Mouse (Mus musculus) 416B (cell line): ENCODE measurements around the gene Ube2g2.
A peak's percentile ranks its signal among the peaks of the same experiment; 100 is the strongest.

Experiments used
- DNase-seq: peaks from one replicate; pipeline ENCODE4 v3.0.0; 2011; ENCODE audit warnings: low read depth

Gene Ube2g2

DNA sequence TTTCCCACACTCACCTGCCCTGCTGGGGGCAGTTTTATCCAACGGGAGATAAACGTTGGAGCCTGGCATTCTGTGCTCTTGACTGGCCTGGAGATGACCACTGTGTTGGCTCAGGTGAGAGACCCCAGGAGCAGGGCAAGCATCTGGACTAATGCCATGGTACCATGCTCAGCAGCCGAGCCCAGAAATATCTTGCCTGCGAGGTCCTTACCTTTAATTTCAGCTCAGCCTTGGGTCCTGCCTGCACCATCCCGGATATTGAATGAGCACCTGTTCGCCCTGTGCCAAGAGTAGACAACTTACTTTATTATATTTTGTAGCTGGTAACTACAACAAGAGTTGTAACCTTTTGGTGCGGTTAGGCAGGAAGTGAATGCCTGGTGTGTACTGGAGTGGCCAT, 15.2 kb upstream of the Ube2g2 start:
- peak; percentile 46 for DNase-seq

DNA sequence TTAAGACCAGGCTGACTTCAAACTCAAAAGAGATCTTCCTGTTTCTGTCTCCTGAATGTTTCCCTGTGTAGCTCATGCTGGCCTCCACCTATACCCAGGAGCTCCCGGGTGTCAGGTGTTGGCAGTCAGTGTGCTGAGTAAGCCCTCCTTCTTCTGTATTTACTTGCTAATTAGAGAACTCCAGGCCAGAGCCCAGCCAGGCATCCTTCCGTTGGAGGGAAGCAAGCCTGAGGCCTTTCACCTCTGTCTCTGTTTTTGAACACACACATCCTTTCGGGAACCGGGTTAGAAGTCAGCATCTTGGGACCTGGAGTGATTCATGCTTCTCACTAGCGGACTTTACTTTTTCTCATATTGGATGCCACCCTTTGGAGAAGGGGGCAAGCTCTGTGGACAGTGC, 14.6 kb upstream of the Ube2g2 start:
- DNase-seq = no peak

DNA sequence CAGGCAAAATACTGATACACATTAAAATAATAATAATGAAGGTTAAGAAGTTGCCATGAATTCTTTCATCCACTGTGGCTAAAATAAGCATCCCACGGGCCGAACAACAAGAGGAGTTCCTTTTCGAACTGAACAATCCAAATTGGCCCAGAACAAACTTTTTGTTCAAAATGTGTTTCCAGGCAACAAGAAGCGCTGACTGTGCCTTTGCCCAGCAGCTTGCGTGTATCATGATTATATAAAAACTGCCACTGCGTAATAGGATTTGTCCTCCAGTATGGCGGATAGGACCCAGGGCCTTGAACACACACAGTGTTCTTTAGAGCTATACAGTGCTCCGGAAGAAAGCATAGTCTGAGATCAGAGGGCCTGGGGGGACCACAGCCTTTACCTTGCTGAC, 13.5 kb upstream of the Ube2g2 start:
- no peak for DNase-seq

DNA sequence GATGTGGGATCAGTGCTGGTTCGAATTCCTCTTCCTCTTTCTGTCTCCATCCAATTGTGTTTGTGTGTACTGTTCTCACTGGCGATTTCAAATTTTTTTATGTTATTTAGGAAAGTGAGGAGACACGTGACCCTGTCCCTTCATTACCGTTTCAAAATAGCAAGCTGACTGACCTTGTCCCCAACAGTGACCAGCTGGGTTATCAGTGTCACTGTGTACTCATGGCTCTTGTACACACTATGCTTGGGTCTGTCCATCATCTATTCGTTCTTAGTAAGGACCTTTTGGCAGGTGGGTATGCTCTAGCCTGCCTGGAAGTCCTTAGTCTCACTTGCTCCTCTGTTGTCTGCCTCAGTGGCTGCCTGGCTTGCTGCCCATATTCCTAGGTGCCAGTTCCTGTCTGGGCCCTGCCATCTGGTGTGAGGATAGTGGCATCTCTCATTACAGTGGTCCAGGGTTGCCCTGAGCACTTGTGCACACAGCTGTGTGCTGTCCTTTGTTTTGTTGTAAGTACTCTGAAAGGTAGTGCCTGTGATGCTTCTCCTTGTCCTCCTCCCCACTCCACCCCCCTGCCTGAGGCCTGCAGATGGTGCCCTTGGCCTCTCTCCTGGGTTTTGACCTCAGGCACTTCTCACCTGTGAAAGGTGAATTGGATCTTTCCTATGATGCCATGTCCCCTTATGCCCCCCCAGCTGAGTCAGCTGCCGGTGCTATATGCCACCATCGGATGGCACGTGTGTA, 11.7 kb upstream of the Ube2g2 start:
- no peak for DNase-seq

DNA sequence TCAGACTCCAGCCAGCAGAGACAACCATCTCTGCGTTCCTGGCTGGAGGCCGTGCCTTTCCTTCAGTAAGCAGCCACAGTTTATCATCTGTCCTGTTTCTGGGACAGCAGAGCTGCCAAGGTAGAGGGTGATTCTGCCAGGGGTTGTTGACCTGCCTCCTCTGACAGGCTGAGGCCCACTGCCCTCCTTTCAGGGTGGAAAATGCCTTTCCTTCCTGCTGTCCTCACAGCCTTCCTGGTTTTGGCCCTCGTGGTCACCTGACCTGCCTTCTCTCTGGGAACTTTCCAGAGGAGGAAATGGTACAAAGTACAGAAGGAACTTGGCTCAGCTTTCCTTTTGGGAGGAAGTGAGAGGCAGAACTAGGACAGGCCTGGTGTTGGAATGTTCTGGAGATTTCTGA, 8.7 kb upstream of the Ube2g2 start:
- DNase-seq = no peak

DNA sequence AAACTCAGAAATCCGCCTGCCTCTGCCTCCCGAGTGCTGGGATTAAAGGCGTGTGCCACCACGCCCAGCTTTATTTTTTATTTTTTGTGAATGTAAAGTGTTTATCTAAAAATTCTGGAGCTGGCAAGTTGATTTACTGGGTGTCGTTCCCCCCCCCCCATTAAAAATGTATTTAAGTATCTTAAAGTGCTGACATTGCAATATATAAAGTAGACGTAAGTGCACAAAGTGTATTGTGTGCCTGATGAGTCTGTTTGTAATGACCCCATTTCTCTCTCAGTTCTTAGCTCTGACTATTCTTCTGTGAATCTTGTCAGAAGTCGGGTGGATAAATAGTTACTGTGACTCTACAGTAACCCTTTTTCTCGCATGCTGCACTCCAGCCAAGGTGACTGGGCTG, 6.4 kb upstream of the Ube2g2 start:
- DNase-seq = no peak

DNA sequence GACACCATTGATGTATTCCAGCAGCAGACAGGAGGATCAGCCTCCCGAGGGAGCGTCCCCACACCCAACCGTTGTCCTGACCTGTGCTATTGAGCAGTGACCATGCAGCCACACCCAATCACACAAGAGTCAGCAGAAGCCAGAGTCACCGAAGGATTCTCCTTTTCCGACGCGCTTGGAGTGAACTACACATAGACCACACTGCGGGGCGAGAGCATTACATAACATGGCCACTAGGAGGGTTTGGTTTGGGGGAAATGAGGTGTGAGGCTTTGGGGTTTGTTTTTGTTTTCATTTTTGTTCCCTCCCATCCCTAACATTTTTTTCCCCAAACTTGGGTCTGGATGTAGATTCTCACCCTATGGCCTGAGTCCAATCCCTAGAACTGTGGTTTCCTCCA, 5.9 kb upstream of the Ube2g2 start:
- DNase-seq = no peak

DNA sequence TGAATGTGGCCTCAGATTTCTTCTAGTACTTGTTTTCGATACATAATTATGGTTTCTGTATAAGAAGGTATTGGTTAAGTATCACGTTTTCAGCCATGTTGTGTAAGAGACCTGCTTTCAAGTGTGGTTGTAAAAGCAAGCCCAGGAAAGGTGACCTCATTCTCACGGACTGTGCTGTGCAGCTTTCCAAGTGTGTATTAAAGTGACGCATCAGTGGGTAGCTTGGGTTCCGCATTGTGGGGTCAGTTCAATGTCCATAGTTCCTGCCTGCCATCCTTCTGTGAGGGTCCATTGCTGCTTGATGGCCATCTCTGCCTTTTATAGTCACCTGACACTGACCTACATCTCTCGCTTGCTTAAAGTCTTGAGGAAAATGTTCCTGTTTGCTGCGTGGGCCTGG, 5.1 kb upstream of the Ube2g2 start:
- no peak for DNase-seq

DNA sequence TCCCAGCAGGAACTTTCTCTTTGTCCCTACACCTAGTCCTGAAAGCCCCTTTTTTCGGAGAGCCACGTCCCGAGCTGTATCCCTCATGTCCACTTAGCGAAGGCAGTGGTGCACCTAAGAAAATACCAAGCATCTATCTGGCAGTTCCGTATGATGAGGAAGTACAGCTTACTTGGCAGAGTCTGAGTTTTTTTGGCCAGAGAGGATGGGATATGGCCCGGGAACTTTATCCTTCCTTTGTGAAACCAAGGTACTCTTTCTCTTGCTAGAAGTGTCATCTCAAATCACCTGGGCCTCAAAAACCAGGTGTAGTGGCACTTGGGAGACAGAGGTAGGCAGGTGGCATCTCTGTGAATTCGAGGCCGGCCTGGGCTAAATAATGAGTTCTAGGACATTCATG, 529 bp upstream of the Ube2g2 start:
- peak; percentile 56 for DNase-seq

DNA sequence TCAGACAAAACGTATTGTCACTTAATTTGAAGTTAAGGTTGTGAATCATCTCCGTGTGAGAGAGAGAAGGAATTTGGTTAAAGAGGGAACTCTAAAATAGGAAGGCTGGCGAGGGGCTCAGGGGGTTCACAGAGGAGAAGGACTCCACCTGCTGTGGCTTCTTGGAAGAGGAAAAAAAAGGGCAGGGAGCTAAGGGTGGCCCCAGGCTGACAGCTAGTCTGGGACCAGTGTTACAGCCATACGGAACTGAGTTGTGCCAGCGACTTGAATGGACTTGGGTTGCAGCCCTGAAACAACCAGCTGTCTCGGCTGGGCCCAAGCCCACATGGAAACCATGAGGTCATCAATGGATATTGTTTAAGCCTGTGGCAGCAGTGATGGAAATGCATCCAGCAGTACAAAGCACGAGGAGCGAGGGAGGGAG, 1.0 kb downstream of the Ube2g2 start:
- DNase-seq = peak; percentile 52

DNA sequence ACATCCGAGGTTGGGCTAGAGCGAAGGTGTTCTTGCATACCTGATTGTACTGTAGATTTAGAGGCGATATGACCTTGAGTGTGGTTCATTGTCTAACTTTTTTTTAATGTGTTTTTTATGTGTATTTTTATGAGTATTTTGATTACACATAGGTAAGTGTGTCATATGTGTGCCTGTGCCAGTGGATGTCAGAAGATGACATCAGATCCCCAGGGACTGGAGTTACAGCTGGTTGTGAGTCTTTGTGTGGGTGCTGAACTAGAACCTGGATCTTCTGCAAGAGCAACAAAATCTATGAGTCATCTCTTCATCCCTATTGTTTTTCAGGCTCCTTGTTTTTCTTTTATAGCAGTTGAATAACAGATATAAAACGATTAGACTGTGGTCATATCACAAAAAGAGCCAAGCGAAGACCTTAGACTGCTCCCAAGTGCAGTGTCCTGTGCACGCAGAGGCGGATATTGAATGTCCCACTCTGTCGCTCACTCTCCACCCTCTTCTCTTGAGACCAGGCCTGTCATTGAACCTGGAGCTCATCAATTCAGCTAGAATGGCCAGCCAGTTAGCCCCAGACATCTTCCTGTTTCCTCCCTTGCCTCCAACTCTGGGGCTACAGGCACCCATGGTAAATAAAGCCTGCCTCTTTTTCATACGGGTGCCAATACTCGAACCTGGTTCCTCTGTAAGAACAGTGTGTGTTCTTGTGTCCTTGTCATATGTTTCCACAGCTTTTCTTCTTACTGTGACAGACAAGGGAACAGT, 1.7 kb downstream of the Ube2g2 start:
- DNase-seq = no peak

DNA sequence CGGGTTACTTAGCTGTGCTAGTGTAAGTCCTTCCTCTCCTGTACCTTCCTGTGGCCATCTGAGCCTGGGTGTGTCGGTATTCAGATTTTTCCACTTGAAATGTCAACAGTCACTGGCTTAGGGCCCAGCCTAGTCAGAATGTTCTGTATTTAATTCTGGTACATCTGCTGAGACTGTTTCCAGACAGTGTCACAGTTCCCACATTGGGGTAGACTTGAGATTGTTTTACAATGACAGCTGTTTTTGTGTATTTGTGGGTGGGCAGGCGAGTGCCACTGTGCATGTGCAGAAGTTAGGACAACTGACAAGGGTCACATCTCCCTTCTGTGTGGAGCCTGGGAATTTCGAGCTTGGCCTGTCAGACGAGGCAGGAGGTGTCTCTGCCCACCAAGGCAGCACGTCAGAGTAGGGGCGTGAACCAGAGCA, 2.5 kb downstream of the Ube2g2 start:
- DNase-seq = no peak

DNA sequence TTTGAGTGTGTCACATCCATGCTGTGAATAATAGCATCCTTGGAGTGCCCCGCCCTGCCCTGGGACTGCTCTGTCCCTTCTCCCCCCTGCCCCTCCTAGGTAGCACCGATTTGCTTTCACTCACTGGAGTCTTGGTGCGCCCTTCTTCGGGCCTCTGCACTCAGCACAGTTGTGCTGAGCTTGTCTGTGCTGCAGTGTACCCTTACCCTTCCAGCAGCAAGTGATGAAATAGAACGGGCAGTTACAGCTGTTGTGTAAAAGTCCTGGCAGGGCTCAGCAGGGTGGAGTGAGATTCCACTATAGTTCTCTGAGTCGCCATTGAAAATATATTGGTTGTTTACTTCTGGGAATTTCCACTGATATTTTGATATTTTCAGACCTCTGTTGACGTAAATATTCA, 4.0 kb downstream of the Ube2g2 start:
- no peak for DNase-seq

DNA sequence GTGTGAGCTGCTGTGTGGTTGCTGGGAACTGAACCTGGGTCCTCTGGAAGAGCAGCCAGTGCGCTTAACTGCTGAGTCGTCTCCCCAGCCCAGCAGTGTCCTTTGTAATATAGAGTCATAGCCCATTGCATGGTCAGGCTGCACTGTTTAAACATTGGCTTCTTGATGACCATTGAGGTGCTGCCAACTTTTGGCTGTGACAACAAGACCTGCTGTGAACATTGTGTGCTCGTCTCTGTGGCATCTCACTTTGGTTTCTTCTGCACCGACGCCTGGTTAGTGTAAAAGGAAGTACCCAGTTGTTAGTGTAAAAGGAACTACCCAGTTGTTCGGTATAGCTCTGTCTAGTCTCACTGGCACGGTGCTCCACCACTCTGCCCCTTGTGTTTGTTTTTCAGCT, 4.5 kb downstream of the Ube2g2 start:
- no peak for DNase-seq

DNA sequence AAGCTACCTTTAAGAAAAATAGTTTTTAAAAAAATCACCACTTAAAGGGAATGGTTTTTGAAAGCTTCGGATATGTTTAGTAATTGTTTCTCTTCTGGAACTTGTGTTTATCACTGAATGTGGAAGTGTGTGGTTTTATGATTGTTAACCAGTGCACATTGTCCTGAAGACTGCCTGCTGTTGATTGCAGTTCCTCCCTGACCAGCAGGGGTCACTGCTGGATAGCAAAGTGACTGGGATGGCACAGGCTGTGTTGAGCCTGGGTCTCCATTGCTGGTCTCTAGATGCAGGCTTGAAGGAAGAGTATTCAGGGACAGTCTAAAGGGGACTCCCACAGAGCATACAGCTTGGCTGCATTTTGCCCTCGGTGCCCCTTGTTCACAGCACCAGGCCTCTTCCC, 5.4 kb downstream of the Ube2g2 start:
- peak; percentile 86 for DNase-seq

DNA sequence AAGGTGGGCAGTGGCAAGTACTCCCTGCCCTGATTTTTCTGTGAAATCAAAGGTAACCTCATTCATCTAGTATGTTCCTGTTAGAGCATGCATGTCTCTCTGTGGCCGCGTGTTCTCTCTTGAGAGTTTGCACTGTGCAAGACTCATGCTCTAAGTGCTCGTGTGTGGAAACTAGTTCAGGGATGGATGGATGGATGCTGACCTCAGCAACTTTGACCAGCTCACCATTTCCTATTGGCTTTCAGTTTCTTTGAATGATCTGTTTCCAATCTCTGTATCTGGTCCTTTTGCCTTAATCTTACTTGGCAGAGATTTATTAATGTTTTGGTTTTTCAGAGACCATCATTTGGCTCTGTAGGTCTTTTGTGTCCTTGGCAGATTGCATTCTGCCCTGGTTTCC, 7.1 kb downstream of the Ube2g2 start:
- no peak for DNase-seq

DNA sequence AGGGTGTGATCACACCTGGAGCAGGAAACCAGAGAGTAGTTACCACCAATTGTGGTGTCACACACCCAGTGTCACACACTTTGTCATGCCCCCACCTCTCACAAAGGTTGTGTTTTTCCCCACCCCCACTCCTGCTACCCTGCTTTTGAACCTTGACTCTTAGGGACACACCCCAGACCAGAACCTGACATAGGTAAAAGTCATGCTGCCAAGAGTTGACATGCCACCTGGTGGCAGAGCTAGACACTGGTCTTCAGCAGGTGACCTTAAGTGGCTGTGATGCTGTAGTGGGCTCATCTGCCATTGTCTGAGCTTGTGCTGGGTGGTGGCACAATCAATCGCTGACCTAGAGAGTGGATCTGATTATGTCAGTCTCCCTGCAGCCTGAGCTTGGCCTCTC, 7.9 kb downstream of the Ube2g2 start:
- no peak for DNase-seq

DNA sequence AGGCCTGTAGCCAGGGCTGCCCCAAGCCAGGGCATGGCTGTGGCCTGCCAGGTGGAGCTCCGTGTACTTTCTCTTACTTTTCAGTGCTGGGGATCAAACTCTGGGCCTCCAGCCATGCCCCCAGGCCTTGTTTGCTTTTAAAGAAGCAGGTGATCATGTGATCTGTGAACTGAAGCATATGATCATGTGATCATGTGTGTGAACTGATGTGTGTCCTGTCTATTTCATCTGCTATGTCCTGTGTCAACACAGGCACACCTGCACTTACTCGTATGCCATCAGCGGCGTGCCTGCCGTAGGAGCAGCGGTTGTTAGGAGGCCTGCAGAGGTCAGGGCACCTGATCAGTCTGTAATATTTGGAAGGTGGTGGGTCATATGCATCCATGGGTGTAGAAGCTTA, 11.9 kb downstream of the Ube2g2 start:
- DNase-seq = no peak

DNA sequence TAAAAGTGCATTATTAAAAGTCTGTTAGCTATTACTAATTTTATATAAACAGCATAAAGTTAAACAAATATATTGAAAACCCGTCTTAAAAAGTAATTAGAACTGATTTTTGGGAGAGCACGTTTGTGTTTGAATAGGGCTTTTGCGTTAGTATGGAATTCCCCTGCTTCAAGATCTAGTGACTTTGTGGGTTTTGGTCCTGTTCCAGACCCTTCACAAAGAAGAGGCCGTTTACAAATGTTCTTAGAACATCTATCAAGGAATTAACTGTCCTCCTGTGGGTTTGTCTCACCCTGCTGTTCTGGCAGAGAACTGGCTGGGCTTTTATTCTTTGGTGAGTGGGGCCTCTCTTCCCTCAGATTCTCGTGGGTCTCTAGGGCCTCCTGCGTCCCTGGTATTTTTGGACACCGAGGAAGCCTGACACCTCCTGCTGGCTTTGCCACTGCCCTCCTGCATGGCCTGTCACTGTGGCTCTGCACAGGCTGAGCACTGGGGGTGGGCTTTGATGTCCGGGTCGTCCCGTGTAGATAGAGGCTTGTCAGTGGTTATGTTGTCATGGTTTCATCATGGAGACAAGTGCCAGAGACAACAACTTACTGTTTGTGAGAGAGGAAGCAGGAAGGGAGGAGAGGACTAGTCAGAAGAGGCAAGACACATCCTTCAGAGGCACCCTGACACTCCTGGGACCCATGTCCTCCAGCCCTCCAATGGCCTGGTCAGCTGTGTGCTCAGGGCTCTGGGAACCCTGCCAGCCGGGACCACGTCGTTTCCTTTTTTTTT, 12.6 kb downstream of the Ube2g2 start:
- DNase-seq = peak; percentile 41

DNA sequence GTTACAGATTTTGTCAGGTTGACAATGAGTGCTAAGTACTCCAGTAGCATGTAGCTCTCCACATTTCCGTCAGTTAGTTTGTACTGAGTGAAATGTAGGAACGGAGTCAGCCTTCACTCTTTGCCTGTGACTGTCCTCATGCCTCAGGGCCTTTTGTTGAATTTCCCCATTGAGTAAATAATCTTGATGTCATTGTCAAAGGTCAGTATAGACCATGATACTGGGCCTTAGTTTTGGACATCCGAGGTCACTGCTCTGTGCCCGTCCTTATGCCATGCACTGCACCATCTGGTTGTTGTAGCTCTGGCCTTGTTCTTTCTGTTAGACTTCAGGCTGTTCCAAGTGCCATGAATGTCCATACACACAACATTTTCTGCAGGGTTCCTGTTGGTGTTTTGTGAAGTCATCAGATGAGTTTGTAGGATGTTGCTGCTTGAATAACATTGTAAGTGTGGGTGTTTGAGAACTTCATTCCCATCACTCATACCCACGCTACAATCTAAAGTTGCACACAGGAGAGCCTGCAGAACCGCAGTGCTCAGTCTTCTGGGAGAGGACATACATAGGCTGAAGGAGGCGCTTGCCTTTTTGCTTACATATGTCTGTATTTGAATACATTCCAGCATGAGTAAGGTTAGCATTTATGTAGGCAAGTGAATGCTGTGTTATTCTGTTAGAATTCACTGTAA, 14.3 kb downstream of the Ube2g2 start:
- no peak for DNase-seq

DNA sequence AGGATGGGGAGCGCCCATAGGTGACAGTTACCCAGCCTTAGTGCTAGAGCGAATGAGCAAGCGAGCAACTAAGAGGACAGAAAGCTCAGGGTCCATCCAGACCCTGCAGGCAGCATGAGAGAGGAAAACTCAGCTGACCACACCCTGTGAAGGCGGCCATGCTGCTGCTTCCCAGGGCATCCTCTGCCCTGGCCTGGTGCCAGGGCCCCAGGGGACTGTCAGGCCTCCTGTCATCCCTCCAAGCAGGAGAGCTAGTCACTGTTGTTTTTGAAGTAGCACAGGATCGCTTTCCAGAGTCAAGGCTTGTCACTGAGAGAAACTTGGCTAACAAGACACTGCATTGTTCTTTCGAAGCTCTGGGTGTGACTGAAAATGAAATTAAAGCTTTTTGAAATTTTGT, 16.9 kb downstream of the Ube2g2 start:
- DNase-seq = no peak

DNA sequence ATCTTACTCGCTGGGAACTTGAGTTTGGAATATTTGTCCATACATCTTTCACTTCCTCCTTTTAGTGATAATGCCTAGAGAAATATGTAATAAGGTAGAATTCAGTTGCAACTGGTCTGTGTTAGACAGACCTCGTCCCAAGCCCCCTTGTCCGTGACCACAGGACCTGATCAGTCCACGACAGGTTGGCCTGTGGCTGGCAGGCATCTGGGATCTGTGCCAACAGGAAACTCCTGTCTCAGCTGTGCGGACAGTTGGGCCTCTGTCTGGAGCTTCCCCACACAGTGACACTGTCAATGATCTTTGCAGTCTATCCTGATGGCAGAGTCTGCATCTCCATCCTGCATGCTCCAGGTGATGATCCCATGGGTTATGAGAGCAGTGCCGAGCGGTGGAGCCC, 21.1 kb downstream of the Ube2g2 start:
- peak; percentile 53 for DNase-seq
